Mouse (Mus musculus): ENCODE measurements around the gene Kcnq2.

Kcnq2 gene

GRCm38 (mm10) chr2:181102161-181102560 lies 32.9 kb downstream of the Kcnq2 start:
- DNase-seq (ENCODE audit: low spot score) = no peak

DNA sequence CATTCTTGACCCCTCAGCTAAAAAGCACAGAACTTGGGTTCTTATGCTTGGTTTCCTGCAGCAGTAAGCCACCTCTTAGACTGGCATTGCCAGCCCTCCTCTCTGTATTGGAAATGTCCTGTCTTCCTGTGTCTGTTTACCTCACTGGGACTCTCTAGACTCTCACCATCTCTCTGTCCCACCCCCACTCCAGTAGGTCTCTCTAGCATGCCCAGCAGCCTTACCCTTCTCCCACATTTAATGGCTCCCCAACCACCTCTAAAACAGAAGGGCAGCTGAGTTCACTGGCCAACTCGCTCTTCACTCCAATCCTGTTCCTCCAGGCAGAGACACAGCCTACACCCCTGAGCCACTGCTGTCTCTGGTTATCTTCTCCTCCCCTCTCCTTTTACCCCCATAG lies 33.5 kb downstream of the Kcnq2 start:
- no peak for DNase-seq (ENCODE audit: low spot score)

GRCm38 (mm10) chr2:181100087-181100486 lies 35.0 kb downstream of the Kcnq2 start:
- DNase-seq (ENCODE audit: low spot score) = no peak

- no peak for DNase-seq (ENCODE audit: low spot score)
These were observed 45.0 kb downstream of the Kcnq2 start for GRCm38 (mm10) chr2:181090123-181090522.

DNA sequence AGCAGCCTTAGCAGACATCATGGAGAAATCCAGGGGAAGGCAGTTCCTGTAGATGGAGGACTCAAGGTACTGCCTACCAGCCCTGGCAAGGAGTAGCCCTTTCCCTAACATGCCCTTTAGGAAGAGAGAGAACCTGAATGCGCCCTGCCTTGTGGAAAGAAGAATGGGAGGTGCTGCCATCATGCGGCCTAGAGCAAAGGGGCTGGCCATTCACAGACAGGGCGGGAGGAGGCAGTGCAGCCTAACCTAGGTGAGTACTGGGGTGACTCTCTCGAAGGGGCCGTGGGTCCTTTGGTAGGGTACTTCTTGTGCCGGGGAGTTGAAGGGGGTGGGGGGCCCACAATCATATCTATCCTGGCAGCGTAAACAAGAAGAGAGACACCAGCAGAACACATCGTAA lies 50.1 kb downstream of the Kcnq2 start:
- DNase-seq (ENCODE audit: low spot score) = no peak

- no peak for DNase-seq (ENCODE audit: low spot score)
These were observed 51.2 kb downstream of the Kcnq2 start for GRCm38 (mm10) chr2:181083945-181084344.

DNA sequence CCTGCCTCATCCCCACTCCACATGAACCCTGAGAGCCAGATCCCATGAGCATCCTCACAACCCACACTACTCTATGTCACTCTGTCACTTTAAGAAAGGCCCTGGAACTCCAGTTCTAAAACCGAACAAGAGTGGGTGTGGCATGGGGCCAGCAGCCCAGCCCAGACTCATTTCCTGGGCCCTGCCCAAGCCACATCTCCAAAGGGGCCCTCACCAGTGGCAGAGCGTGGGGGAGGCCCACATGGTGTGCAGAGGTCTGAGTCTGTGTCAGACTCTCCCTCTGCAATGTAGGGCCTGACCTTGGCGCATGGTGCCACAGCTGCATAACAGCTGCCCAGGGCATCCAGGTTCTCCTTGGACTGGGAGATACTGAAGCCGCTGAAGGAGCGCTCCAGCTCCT lies 54.2 kb downstream of the Kcnq2 start:
- DNase-seq (ENCODE audit: low spot score) = no peak

- DNase-seq (ENCODE audit: low spot score) = no peak
These were observed 55.6 kb downstream of the Kcnq2 start for GRCm38 (mm10) chr2:181079518-181079917.

DNA sequence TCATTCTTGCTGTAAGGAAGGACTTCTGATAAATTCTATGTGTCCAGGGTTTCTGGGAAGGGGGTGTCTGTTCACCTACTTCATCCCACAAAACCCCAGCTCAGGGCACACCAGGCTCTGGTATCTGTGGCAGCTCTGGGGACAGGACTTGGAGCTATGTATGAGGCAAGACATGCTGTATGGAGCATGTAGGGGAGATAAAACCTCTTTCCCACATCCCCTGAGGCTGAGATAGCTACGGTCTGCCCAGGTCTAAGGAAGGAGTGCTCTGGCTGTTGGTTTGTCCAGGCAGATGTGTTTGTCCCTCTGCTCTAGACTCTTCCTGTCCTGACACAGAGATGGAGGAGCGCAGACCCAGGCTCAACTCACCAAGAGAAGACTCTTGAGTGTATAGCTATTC lies 56.2 kb downstream of the Kcnq2 start:
- DNase-seq (ENCODE audit: low spot score) = no peak

DNA sequence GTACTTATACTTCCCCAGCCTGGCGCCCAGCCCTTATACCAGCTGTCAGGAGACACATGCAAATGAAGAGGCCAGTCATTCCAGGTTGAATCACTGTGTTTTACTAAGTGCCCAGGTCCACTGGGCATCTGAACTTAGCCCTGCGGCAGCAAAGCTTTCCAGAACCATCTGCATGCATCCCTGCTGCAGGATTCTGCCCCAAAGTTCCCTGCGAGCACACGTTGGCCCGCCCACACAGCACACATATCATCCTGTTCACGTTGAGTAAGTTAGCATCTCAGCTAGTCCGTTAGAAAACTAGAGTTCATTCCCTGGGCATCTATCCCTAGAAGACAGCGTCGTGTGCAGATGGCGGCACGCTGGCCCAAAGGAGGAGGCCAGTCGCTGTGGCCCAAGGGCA lies 59.6 kb downstream of the Kcnq2 start:
- no peak for DNase-seq (ENCODE audit: low spot score)

DNA sequence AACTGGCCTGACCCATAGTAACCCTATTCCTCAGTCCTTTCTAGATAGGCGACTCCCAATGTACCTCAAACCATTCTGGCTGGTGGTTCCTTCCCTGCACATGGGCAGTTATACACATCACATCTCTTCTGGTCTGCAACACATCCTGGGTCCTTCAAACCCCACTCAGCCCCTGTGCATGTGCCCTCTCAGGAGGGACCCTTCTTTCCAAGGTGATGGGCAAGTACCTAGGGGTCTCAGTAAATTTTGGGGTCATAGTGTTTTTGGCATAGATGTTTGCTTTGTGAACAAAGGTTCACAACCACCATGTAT lies 62.7 kb downstream of the Kcnq2 start:
- no peak for DNase-seq (ENCODE audit: low spot score)

DNA sequence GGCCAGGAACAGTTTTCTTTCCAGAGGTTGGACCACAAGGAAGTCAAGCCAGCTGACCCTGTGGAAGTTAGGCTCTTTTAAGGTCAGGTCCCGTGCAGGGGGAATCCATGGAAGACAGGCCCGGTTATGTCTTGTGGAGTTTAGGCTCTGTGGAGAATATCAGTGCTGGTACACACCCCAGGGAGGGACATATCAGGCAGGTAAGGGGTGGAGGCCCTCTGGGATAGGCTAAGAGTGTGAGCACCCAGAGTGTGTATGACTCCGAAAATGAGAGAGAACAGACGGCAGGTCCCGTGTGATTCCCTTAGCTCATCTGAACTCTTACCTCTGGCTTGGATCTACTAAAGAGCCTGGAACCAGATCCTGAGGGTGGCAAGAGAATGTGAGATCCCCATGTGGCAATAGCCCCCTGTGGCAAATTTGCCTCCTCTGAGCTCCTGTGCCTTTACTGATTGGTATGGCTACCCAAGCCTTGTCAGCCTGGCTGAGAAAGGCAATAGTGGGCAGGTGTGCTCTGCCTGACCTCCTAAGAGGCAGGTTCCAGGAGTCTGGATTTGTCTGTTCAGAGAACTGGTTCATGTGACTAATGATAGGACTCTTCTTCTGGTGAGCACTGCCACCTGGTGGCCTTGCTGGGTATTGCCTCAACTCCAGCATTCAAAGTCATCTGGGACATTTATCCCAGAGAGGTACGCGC lies 63.2 kb downstream of the Kcnq2 start:
- no peak for DNase-seq (ENCODE audit: low spot score)

DNA sequence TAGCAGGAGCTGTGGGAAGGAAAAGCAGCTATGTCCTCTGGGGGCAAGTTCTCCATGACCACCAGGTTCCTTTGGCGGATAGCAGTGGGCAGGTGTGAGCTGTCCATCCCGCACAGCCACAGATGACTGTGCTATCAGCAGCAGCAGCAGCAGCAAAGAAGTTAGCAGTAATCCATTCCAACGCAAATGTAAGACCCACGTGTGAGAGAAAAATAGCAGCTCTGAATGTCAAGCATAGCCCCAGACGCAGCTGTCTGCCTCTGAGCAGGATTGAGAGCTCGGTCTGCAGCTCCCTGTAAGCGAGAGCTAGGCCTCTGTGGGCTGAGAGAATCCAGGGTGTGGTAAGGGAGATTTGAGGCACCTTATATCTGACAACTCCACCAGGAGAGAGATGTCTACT lies 65.0 kb downstream of the Kcnq2 start:
- no peak for DNase-seq (ENCODE audit: low spot score)

- DNase-seq (ENCODE audit: low spot score) = no peak
These were observed 66.6 kb downstream of the Kcnq2 start for GRCm38 (mm10) chr2:181068499-181068898.

GRCm38 (mm10) chr2:181065827-181066226 lies 69.3 kb downstream of the Kcnq2 start:
- DNase-seq (ENCODE audit: low spot score) = no peak

GRCm38 (mm10) chr2:181060127-181060526 lies 75.0 kb downstream of the Kcnq2 start:
- peak; percentile 29 for DNase-seq (ENCODE audit: low spot score)

GRCm38 (mm10) chr2:181058193-181058592 lies 76.9 kb downstream of the Kcnq2 start:
- DNase-seq (ENCODE audit: low spot score) = no peak

- no peak for DNase-seq (ENCODE audit: low spot score)
These were observed 77.8 kb downstream of the Kcnq2 start for GRCm38 (mm10) chr2:181057341-181057740.

GRCm38 (mm10) chr2:181052171-181052570 lies 82.9 kb downstream of the Kcnq2 start:
- no peak for DNase-seq (ENCODE audit: low spot score)

DNA sequence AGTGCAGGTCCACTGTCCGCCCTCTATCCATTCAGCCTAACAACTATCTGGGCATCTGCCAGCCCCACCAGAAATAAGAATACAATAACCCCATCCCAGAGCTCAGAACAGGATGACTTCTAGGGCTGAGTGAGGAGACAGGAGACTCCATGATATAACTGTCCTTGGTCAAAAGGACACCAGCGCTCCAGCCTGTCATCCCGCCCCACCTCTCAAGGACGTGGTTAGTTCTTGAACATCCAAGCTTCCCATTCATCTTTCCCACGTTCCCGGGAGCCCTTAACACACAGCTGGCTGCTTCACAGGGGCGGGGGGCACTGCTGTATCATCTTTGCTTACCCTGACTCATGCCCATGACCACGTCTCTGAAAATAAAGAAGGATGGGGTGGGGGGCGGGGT lies 86.1 kb downstream of the Kcnq2 start:
- DNase-seq (ENCODE audit: low spot score) = no peak

DNA sequence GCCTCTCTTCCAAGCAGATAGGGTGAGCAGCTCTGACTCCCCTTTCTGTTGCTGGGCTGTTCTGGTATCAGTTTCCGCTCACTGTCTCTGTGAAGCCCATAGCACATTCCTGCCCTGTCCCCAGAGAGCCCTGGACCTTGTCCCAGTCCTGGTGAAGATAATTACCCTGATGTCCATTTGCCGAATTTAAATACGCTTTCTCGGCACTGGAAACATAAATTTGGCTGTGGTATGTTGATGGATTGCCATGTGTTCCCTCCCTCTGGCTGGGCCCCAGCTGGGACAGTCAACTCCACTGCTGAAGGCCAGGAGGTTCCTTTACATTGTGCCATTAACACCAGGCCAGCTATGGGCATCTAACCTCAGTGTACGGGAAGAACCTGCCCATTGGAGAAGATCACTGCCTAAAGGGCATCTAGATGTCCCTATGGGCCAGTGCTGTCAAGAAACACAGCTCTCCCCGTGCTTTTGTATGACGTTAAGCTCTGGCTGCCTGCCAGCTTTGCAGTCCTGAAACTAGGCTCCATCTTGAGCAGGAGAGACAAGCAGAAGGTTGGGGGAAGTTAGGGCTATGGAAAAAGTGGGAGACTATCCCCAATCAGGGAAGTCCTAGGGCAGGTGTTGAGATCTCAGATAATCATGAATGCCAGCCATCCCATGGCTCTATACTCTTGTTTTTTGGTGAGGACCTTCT lies 86.7 kb downstream of the Kcnq2 start:
- DNase-seq (ENCODE audit: low spot score) = no peak

- no peak for DNase-seq (ENCODE audit: low spot score)
These were observed 91.1 kb downstream of the Kcnq2 start for GRCm38 (mm10) chr2:181044001-181044400.

DNA sequence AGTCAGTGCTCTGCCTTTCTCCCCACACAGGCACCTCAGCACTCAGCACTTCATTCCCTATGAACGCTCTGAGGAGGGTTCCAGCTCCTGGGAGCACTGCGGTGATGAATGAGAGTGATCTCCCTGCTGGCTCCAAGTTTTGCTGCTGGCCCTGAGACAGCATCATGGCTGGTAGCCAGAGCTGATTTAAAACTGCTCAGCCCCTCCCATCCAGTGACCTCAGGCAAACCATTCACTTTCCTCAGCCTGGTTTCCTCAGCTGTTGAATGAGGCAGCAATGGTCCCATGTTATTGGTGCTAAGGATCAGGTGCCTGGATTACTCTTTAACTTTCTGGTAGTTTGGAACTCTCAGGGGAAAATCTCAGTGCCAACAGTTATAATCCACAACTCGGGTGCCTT lies 91.7 kb downstream of the Kcnq2 start, which contains the start of gene Chrna4:
TSS of gene Chrna4 (minus strand) at position 110 of the 400 bp plus-strand sequence.
- no peak for DNase-seq (ENCODE audit: low spot score)

- DNase-seq (ENCODE audit: low spot score) = no peak
These were observed 92.7 kb downstream of the Kcnq2 start for GRCm38 (mm10) chr2:181042376-181042775.

Measured in urinary bladder, postnatal 10 days (tissue).